Mouse (Mus musculus): ENCODE results near the gene Capns1. TPM values are rescaled to one million over a fixed set of nuclear protein-coding genes. Genes with fewer than 3 reads are reported as not detected.

Gene Capns1
- total RNA-seq, 2 experiments from 2014 or later: 173 to 175 TPM

DNA sequence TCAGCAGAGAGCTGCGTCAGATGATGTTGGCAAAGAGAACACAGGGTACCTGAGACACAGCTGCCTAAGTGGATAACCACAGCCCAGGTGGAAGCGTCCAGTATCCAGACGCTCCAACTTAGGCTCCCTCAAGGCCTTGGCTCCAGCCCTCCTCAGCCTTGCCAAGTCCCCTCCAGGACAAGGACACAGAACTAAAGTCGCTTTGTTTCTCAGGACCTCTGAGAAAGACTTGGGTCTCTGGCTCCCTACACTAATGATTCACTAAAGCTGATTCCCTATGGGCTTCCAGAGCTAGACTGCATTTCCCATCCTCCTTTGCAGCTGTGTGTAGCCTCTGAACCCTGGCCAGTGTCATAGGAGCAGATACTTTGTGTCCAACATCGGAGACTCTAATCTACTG, 1.6 kb upstream of the Capns1 start:
- intact Hi-C loops (cut with DNase I): no loop called here
- no peak overlapping the region for H3K27ac ChIP-seq
- TF ChIP-seq CTCF (IDR thresholded peaks at IDR 0.05): no peak
- no peak for DNase-seq (ENCODE audit: extremely low spot score in 1 of 2, low spot score in 2 of 2)
- H3K4me3 ChIP-seq: no peak overlapping the region

DNA sequence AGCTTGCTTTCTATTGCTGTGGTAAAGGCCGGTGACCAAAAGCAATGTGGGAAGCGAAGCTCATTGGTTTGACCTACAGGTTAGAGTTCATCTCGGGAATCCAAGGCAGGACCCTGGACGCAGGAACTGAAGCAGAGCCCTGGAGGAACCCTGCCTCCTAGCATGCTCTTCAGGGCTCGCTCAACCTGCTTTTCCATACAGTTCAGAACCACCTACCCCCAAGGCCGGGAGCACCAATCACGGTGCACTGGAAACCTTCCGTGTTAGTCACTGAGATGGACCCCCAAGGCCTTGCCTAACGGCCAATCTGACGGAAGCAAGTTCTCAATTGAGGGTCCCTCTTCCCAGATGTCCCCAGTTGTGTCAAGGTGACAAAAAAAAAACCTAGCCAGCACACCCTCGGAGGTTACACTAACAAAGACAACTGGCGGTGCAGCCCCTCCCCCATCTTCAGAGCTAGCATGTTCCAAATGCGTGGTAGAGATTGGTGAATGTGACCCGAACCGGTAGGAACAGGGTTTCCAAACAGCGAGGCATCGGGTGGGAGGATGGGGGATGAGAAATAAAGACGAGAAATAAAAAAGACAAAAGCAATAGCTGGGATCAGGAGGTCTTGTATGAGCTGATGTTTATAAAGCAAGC, 1.0 kb upstream of the Capns1 start:
- intact Hi-C loops (cut with DNase I): no loop called here
- no peak for DNase-seq (ENCODE audit: extremely low spot score in 1 of 2, low spot score in 2 of 2)
- Histone ChIP-seq H3K4me3 (no peak overlapping the region), H3K27ac (no peak overlapping the region)
- TF ChIP-seq CTCF (IDR thresholded peaks at IDR 0.05): no peak

DNA sequence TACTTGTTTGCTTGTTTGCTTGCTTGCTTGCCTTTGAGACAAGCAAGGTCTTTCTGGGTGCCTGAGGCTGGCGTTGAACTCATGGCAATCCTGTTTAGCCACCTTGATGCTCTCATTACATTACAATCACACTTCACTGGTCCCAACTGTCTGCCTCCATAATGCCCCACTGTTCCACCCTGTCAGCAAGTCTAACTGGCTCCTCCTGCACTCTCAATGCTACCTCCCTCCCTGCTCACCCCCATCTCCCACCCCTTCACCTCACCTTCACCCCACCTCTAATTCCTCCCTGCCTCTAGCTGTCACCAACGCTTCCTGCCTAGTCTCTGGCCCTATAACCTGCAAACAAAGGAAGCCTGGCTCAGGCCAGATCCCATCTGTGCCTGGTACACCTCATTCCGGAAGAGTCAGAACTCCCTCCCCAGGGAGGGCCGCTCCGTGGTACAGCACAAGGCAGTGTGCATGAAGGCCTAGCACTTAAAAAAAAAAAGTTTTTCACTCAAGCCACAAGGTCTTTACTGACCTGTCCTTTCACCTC, 950 bp downstream of the Capns1 start:
- no peak for DNase-seq (ENCODE audit: extremely low spot score in 1 of 2, low spot score in 2 of 2)
- Histone ChIP-seq H3K27ac (no peak overlapping the region), H3K4me3 (no peak overlapping the region)
- intact Hi-C loops (cut with DNase I): no loop called here
- no peak for TF ChIP-seq CTCF (IDR thresholded peaks at IDR 0.05)

DNA sequence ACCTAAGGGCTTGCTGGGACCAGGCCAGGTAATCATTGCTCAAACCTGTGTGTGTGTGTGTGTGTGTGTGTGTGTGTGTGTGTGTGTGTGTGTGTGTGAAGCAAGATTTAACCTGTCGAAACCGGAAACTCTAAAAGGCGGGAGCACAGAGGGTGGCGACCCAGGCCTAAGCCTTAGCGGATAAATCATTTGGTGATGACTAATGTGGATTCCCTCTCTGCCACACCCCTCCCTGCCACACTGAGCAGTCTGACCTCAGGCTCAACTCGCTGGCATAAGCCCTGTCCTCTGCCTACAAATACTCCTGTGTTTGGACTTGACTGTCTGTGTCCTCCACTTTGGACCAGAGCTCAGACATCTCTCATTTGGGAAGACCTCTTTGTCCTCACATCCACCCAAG, 2.4 kb downstream of the Capns1 start:
- intact Hi-C loops (cut with DNase I): no loop called here
- no peak overlapping the region for H3K27ac ChIP-seq
- no peak for DNase-seq (ENCODE audit: extremely low spot score in 1 of 2, low spot score in 2 of 2)
- no peak for TF ChIP-seq CTCF (IDR thresholded peaks at IDR 0.05)
- H3K4me3 ChIP-seq: no peak overlapping the region

DNA sequence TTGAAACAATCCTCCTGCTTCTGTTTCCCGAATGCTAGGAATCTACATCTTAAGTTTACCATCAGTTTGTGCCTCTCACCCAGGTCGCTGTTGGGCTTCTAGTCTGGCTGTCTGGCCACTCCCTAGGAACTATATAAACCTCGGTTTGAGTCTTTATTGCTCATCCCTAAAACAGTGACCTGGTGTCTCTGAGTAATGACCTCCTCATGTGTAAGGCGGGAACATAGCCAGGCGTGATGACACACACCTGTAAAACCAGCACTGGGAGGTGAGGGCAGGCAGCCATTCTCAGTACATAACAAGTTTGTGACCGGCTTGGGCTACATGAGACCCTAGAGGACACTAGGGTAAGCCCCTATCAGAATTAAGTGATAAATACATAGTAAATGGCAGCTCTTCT, 3.1 kb downstream of the Capns1 start:
- intact Hi-C loops (cut with DNase I): no loop called here
- peak overlapping the region; percentile 87 for H3K27ac ChIP-seq
- no peak for DNase-seq (ENCODE audit: extremely low spot score in 1 of 2, low spot score in 2 of 2)
- no peak for TF ChIP-seq CTCF (IDR thresholded peaks at IDR 0.05)
- peak overlapping the region; percentile 68; the same call in 1 of the 2 replicates for H3K4me3 ChIP-seq

DNA sequence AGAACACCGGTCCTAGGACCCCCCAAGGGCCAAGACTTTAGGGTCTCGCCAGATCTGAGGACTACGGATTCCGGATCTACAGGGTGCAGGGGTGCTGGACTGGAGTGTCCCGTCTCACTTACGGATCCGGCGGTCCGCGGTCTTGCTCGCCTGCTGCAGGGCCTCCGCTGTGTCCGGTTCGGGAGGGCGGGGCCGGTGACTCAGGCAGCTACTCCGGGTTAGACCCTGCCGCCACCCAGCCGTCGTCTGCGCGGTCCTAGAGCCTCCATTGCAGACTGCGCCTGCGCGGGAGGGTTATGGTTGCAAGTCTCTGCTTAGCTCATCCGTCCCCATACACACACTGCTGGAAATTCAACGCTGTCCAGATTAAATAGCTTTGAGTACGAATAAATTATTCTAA, 3.7 kb downstream of the Capns1 start:
- peak overlapping the region; percentile 87 for H3K27ac ChIP-seq
- TF ChIP-seq CTCF (IDR thresholded peaks at IDR 0.05): no peak
- peak overlapping the region; percentile 68 for H3K4me3 ChIP-seq
- intact Hi-C loops (cut with DNase I): no loop called here
- DNase-seq (ENCODE audit: extremely low spot score in 1 of 2, low spot score in 2 of 2): peak; percentile 94

DNA sequence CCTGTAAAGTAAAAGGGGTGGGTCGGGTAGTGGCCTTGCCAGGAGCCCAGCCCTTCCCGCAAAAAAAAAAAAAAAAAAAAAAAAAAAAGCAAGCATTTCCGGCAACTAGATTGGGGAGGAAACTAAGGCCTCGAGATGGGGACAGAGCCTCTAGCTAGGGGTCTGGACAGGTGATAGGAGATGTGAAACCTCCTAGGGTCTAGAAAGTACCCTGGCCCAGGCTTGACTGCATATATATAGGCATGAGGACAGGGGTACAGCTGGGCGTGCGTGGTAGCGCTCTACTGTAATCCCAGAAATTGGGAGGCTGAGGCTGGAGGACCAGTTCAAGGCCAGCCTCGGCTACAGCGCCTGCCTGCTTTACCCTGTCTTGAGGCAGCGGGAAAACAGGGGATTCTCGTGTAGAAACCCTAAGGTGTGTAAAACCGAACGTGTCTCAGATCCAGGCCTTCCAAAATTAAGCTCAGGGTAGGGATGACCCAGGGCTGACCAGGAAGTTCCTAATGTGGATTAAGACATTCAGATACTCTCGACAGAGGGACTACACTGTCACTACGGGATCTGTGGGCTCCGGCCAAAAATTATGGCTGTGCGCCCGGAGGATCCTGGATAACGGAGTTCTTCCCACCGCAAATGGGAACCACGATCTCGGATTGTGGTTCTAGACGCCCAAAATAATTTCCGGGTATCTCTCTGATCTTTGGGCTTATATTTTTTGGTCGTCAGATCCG, 4.3 kb downstream of the Capns1 start:
- Histone ChIP-seq H3K27ac (peak overlapping the region; percentile 87), H3K4me3 (peak overlapping the region; percentile 68)
- DNase-seq (ENCODE audit: extremely low spot score in 1 of 2, low spot score in 2 of 2): no peak
- intact Hi-C loops (cut with DNase I): no loop called here
- no peak for TF ChIP-seq CTCF (IDR thresholded peaks at IDR 0.05)

DNA sequence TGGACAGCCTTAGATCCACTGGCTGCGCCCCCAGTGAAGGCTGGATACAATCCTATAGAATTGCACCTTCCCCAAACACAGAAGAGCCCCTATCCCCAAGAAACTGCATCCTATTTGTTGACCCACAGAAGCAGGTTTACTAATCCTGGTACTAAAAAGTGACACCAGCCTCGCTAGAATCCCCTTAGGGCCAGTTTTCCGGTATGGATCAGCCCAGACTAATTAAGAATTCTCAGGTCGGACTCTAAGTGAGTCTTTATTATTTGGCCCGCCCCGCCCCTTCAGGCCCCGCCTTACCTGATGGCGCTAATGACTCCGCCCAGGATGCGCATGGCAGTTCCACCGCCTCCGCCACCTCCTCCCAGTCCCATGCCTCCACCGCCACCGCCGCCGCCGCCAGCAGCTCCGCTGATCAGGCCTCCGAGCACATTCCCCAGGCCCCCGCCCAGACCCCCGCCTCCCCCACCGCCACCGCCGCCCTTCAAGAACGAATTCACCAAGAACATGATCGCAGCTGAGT, 5.0 kb downstream of the Capns1 start:
- no peak for TF ChIP-seq CTCF (IDR thresholded peaks at IDR 0.05)
- intact Hi-C loops (cut with DNase I): no loop called here
- H3K27ac ChIP-seq: peak overlapping the region; percentile 87; the same call in 1 of the 2 replicates
- H3K4me3 ChIP-seq: peak overlapping the region; percentile 68
- peak; percentile 56 to 80 for DNase-seq (ENCODE audit: extremely low spot score in 1 of 2, low spot score in 2 of 2)

DNA sequence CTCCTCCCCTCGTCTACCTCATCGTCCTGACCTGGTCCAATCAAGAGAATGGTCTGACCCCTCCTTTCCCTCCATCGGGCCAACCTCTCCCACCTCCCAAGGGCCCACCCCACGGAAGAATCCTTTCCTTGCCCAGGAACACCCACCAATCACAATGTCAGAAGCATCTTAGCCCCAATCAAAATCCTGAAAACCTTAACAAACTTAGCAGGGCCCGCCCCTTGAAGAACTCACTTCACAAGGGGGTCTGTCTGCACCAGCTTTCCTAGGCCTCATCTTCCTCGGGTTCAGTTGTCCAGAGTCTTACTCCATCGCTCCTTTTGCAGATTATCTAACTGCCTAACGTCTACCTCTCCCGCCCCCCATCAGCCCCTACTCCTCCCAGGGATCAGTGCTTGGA, 5.6 kb downstream of the Capns1 start:
- no peak for TF ChIP-seq CTCF (IDR thresholded peaks at IDR 0.05)
- DNase-seq (ENCODE audit: extremely low spot score in 1 of 2, low spot score in 2 of 2): no peak
- intact Hi-C loops (cut with DNase I): no loop called here
- Histone ChIP-seq H3K4me3 (peak overlapping the region; percentile 68), H3K27ac (no peak overlapping the region)

DNA sequence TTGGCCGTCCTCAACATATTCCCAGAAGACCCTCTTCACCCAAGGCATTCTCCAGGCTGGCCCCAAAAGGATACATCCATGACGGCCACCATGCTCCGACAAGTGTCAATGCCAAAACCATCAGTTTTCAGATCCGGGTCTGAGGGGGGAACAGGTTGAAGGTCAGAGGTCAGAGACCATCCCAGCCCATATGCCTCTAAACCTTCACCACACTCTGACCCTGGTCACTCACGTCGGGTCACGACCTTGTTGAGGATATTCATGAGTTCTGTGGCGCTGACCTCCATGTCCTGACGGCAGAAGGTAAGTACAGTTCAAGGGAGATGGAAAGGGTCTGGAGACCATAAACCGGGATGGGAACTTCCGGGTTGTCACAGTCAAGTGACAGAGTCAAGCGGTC, 6.5 kb downstream of the Capns1 start:
- H3K27ac ChIP-seq: no peak overlapping the region
- intact Hi-C loops (cut with DNase I): no loop called here
- TF ChIP-seq CTCF (IDR thresholded peaks at IDR 0.05): no peak
- no peak overlapping the region for H3K4me3 ChIP-seq
- no peak for DNase-seq (ENCODE audit: extremely low spot score in 1 of 2, low spot score in 2 of 2)

DNA sequence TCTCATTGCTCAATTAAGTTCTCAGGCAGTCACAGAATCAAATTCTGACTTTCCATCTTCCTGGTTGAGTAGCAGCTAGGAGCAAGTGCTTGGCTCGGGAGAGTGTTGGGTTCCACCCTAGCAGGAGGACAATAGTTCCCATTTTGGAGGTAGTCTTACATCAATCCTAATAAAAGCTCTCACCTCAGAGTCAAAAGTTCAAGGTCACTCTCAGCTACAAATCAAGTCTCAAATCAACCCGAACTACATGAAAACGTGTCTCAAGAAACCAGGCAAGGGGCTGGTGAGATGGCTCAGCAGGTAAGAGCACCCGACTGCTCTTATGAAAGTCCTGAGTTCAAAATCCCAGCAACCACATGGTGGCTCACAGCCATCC, 9.5 kb downstream of the Capns1 start:
- TF ChIP-seq CTCF (IDR thresholded peaks at IDR 0.05): no peak
- no peak for DNase-seq (ENCODE audit: extremely low spot score in 1 of 2, low spot score in 2 of 2)
- no peak overlapping the region for H3K4me3 ChIP-seq
- intact Hi-C loops (cut with DNase I): loop anchor here (10.0 kb wide), 1 partner anchor 246 kb away; no protein-coding TSS in a partner anchor
- no peak overlapping the region for H3K27ac ChIP-seq

DNA sequence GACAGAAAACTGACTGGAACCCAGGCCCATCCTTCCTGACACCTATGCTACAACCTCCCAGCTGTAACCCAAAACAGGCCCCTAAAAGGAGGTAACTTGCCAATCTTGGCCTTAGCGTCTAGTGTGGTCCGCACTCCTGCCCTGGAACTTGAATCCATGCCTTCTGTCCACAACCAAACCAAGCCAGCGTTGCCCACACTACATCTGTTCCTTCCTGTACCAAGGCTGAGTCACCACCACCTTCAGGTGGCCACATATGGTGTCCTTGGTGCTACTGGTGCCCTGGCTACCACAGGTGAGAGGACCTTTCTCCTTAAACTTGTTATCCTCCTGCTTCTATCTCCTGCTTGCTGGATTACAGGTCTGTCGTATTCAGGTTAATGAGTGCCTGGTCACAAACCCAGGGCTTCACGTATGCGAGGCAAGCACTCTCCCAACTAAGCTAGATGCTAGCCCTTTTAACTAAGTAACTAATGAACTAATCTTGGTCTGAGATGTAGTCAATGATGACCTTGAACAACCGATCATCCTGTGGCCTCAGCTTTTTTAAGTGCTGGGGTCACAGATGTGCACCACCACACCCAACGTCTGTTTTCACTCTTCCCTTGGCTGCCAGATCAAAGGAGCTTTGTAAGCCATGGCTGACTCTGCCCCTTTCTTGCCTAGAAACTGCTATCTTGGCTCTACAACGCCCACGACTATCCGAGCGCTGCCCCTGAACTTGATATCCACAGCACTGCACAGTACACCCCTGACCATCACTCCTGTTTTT, 10.1 kb downstream of the Capns1 start:
- no peak for DNase-seq (ENCODE audit: extremely low spot score in 1 of 2, low spot score in 2 of 2)
- no peak for TF ChIP-seq CTCF (IDR thresholded peaks at IDR 0.05)
- intact Hi-C loops (cut with DNase I): loop anchor here (10.0 kb wide), 1 partner anchor 246 kb away; no protein-coding TSS in a partner anchor
- Histone ChIP-seq H3K27ac (no peak overlapping the region), H3K4me3 (no peak overlapping the region)
